In genomic region chr9:21183905-21184413, GRCm38 (mm10) we compare ENCODE assay signal across 8 mouse cellular contexts. TPM values are rescaled to one million over a fixed set of nuclear protein-coding genes. Genes with fewer than 3 reads are reported as not detected.
DNase-seq lines count a peak whose midpoint lies in the region; ATAC-seq and TF ChIP-seq lines count a peak whose summit lies in the region.

No protein-coding gene starts in this region.

- no peak for TF ChIP-seq CTCF in left cerebral cortex, adult 2 months (IDR thresholded peaks at IDR 0.05)
- TF ChIP-seq CTCF in kidney, postnatal 0 days (IDR thresholded peaks at IDR 0.05; ENCODE audit: low read depth) = peak; percentile 34; the same call in 1 of the 2 replicates

- H3K27me3 ChIP-seq in heart, embryonic 16.5 days (ENCODE audit: control insufficient read depth, insufficient read depth, low read length) = no peaks in the 10 kb centered on the region
- no peaks in the 10 kb centered on the region for H3K27me3 ChIP-seq in kidney, postnatal 0 days (ENCODE audit: insufficient read depth, low read length)

- DNase-seq in left cerebral cortex, adult 2 months (ENCODE audit: extremely low spot score in 1 of 2, low spot score in 2 of 2) = peak in 1 of 2 experiments; percentile 33
- DNase-seq in left cerebral cortex, adult 18-20 months (ENCODE audit: low spot score in 2 of 2) = no peak
- DNase-seq in kidney, postnatal 0 days (ENCODE audit: low spot score) = peak; percentile 56
- peak; percentile 80 for DNase-seq in lung, postnatal 36 days
- DNase-seq in spleen, postnatal 10 days (ENCODE audit: low spot score in 2 of 2) = peak; percentile 61 to 78
- no peak for DNase-seq in cerebellum, adult 9-11 months

- no peaks in the 10 kb centered on the region for H3K9me3 ChIP-seq in heart, embryonic 16.5 days (replicated peaks; ENCODE audit: control insufficient read depth, low read length)
- no peaks in the 10 kb centered on the region for H3K9me3 ChIP-seq in kidney, postnatal 0 days (replicated peaks; ENCODE audit: low read length)

- H3K4me3 ChIP-seq in left cerebral cortex, adult 2 months = peak overlapping the region; percentile 47
- peak overlapping the region; percentile 62 for H3K4me3 ChIP-seq in heart, embryonic 16.5 days (ENCODE audit: low read length)
- peak overlapping the region; percentile 35 for H3K4me3 ChIP-seq in kidney, postnatal 0 days (replicated peaks; ENCODE audit: low read depth, low read length)

- intact Hi-C loops in left cerebral cortex, adult 2 months (cut with DNase I) = no loop called here

- H3K36me3 ChIP-seq in heart, embryonic 16.5 days (ENCODE audit: control insufficient read depth, insufficient read depth) = no peaks in the 10 kb centered on the region
- no peaks in the 10 kb centered on the region for H3K36me3 ChIP-seq in kidney, postnatal 0 days (ENCODE audit: insufficient read depth, low read length)

- H3K27ac ChIP-seq in left cerebral cortex, adult 2 months = no peak overlapping the region
- H3K27ac ChIP-seq in heart, embryonic 16.5 days (ENCODE audit: low read length) = peak overlapping the region; percentile 75
- no peak overlapping the region for H3K27ac ChIP-seq in kidney, postnatal 0 days

- WGBS in heart, embryonic 16.5 days = 4% methylated on average over 34 of the region's 34 CpGs
- WGBS in kidney, postnatal 0 days = 7% methylated on average over 33 of the region's 34 CpGs

- peak; percentile 83 for ATAC-seq in erythroblast, adult 5-6 weeks (replicated peaks; ENCODE audit: low FRiP score, poor library complexity, severe bottlenecking)
- ATAC-seq in heart, embryonic 16.5 days (replicated peaks; ENCODE audit: extremely low read depth, insufficient read depth, low FRiP score) = peak; percentile 66
- peak; percentile 61 for ATAC-seq in kidney, postnatal 0 days (replicated peaks; ENCODE audit: low FRiP score, low read depth)

- peaks cover 21% of the 10 kb centered on the region for H3K4me1 ChIP-seq in heart, embryonic 16.5 days (ENCODE audit: control insufficient read depth, insufficient read depth, low read length)
- peaks cover 9% of the 10 kb centered on the region; the same call in 1 of the 2 replicates for H3K4me1 ChIP-seq in kidney, postnatal 0 days (replicated peaks; ENCODE audit: insufficient read depth, low read length)

- peak overlapping the region; percentile 80 for H3K9ac ChIP-seq in heart, embryonic 16.5 days (ENCODE audit: low read length)
- peak overlapping the region; percentile 50 for H3K9ac ChIP-seq in kidney, postnatal 0 days (ENCODE audit: low read depth, low read length)

- H3K4me2 ChIP-seq in heart, embryonic 16.5 days (ENCODE audit: low read depth, low read length) = peak overlapping the region; percentile 79
- peak overlapping the region; percentile 72 for H3K4me2 ChIP-seq in kidney, postnatal 0 days (ENCODE audit: low read length)

RNA-seq across cellular contexts. Expression of gene Pde4a, which starts 18.4 kb away (rescaled TPM):
- total RNA-seq in left cerebral cortex, adult 2 months (2021) = 100 to 1,000 TPM; 101 to 106 TPM
- total RNA-seq in left cerebral cortex, adult 18-20 months (2021) = 10 to 100 TPM; 84.8 to 98.3 TPM
- total RNA-seq in erythroblast, adult 5-6 weeks (2015; ENCODE audit: low replicate concordance) = 2.5 and 2.7 TPM in 2 replicates
- 0.77 and 1.1 TPM in 2 replicates for total RNA-seq in erythroblast, adult 5-6 weeks (2017; ENCODE audit: low replicate concordance)
- polyA plus RNA-seq in heart, embryonic 16.5 days (2015; fragmentation: Nextera tagmentation; extraction: Ambion mirVana) = 15.0 and 16.7 TPM in 2 replicates
- polyA plus RNA-seq in kidney, postnatal 0 days (2015; fragmentation: Nextera tagmentation; extraction: Ambion mirVana) = 8.2 and 8.3 TPM in 2 replicates

RNA-seq across cellular contexts. Expression of gene Cdc37, which starts 34.2 kb away (rescaled TPM):
- total RNA-seq in left cerebral cortex, adult 2 months (2021) = 100 to 1,000 TPM; 141 to 143 TPM
- 100 to 1,000 TPM; 153 to 154 TPM for total RNA-seq in left cerebral cortex, adult 18-20 months (2021)
- 21.9 and 29.8 TPM in 2 replicates for total RNA-seq in erythroblast, adult 5-6 weeks (2015; ENCODE audit: low replicate concordance)
- 35.5 and 75.3 TPM in 2 replicates for total RNA-seq in erythroblast, adult 5-6 weeks (2017; ENCODE audit: low replicate concordance)
- polyA plus RNA-seq in heart, embryonic 16.5 days (2015; fragmentation: Nextera tagmentation; extraction: Ambion mirVana) = 226 and 279 TPM in 2 replicates
- 256 and 271 TPM in 2 replicates for polyA plus RNA-seq in kidney, postnatal 0 days (2015; fragmentation: Nextera tagmentation; extraction: Ambion mirVana)

RNA-seq across cellular contexts. Expression of gene Tyk2, which starts 52.9 kb away (rescaled TPM):
- total RNA-seq in left cerebral cortex, adult 2 months (2021) = 10 to 100 TPM; 13.2 to 14.6 TPM
- 10 to 100 TPM; 12.6 to 12.7 TPM for total RNA-seq in left cerebral cortex, adult 18-20 months (2021)
- 2.7 and 4.2 TPM in 2 replicates for total RNA-seq in erythroblast, adult 5-6 weeks (2015; ENCODE audit: low replicate concordance)
- total RNA-seq in erythroblast, adult 5-6 weeks (2017; ENCODE audit: low replicate concordance) = 3.3 and 5.3 TPM in 2 replicates
- polyA plus RNA-seq in heart, embryonic 16.5 days (2015; fragmentation: Nextera tagmentation; extraction: Ambion mirVana) = 15.8 and 16.2 TPM in 2 replicates
- polyA plus RNA-seq in kidney, postnatal 0 days (2015; fragmentation: Nextera tagmentation; extraction: Ambion mirVana) = 8.6 and 9.4 TPM in 2 replicates

RNA-seq across cellular contexts. Expression of gene Keap1, which starts 55.2 kb away (rescaled TPM):
- 10 to 100 TPM; 53.0 to 53.7 TPM for total RNA-seq in left cerebral cortex, adult 2 months (2021)
- 10 to 100 TPM; 53.4 to 58.0 TPM for total RNA-seq in left cerebral cortex, adult 18-20 months (2021)
- total RNA-seq in erythroblast, adult 5-6 weeks (2015; ENCODE audit: low replicate concordance) = 4.6 and 6.9 TPM in 2 replicates
- total RNA-seq in erythroblast, adult 5-6 weeks (2017; ENCODE audit: low replicate concordance) = 6.8 and 8.9 TPM in 2 replicates
- 51.5 and 54.6 TPM in 2 replicates for polyA plus RNA-seq in heart, embryonic 16.5 days (2015; fragmentation: Nextera tagmentation; extraction: Ambion mirVana)
- polyA plus RNA-seq in kidney, postnatal 0 days (2015; fragmentation: Nextera tagmentation; extraction: Ambion mirVana) = 49.3 and 50.8 TPM in 2 replicates

Comparison
In these comparisons a context has a peak if more than half of its experiments do, and no peak if none do; other contexts are left out.
1. DNase-seq: peak in kidney, postnatal 0 days (single experiment), lung, postnatal 36 days (single experiment) and spleen, postnatal 10 days (2 of 2); none in left cerebral cortex, adult 18-20 months (0 of 2) and cerebellum, adult 9-11 months (single experiment).
2. RNA of gene Pde4a, which starts 18.4 kb away (total RNA-seq): 101 to 106 TPM in left cerebral cortex, adult 2 months and 84.8 to 98.3 TPM in left cerebral cortex, adult 18-20 months; 0.77 to 2.7 TPM in erythroblast, adult 5-6 weeks; every median in the first group is over 10 times any median in the second.
3. Peak in every context shown above with its lines, with median percentiles within 50 percentile points of each other: H3K4me3 ChIP-seq and ATAC-seq.